Mouse (Mus musculus): Measurements from ENCODE around the gene Ccdc85b. TPM values are rescaled to one million over a fixed set of nuclear protein-coding genes. Genes with fewer than 3 reads are reported as not detected.
A peak's percentile ranks its signal among the peaks of the same experiment; 100 is the strongest.

Ccdc85b gene
- polyA plus RNA-seq, 1 experiment from 2014 or later: 5.0 TPM

DNA sequence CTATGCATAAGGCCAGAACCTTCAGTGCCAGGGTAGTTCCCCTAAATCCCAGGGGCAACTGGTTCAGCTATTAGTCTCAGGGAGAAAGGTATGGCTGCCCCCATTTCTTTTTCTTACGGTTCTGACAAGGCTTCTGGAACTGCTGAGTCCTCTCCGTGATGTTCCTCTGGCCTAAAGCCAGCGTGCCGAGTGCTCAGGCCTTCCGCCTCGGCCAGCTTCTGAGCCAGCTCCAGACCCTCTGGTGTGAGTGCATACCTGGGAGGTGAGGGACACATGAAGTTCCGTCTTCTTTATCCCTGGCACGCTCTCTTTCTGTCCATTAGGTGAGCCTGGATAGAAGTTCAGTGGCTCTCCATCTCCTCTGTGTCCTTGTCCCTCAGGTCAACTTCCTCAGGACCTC, 27.7 kb upstream of the Ccdc85b start:
- H3K27ac ChIP-seq (ENCODE audit: low read length): no peak overlapping the region
- WGBS: 87% methylated on average over 8 of the region's 8 CpGs
- H3K27me3 ChIP-seq (replicated peaks; ENCODE audit: control insufficient read depth, insufficient read depth, low read length): no peaks in the 10 kb centered on the region
- H3K4me1 ChIP-seq (ENCODE audit: control insufficient read depth, insufficient read depth, low read length): peaks cover 18% of the 10 kb centered on the region
- H3K4me3 ChIP-seq (ENCODE audit: low read length): no peak overlapping the region
- no peak for ATAC-seq
- H3K36me3 ChIP-seq (ENCODE audit: control insufficient read depth, insufficient read depth, low read length): peaks cover 7% of the 10 kb centered on the region
- no peaks in the 10 kb centered on the region for H3K9me3 ChIP-seq (ENCODE audit: control insufficient read depth, low read length)
- no peak overlapping the region for H3K9ac ChIP-seq (ENCODE audit: low read depth, low read length)
- no peak overlapping the region for H3K4me2 ChIP-seq (ENCODE audit: low read depth, low read length)

DNA sequence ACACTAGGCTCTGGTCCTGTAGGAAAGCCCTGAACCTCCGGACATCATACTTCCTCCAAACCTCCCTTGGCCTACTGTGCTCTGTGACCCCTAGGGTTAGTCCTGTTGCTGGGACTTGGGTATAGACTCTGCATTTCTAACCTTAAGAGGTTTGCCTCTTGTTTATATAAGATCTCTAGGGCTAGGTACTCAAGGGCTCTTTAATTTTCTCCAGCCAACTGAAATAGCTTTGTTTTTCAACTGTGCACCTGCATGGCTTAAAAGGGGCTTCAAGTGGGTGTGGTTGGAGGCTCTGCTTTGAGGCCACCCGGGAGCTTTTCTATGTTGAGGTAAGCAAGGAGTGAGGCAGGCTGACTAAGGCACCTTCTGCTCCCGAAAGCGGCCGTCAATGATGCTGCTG, 26.8 kb upstream of the Ccdc85b start:
- H3K27me3 ChIP-seq (replicated peaks; ENCODE audit: control insufficient read depth, insufficient read depth, low read length): no peaks in the 10 kb centered on the region
- peaks cover 14% of the 10 kb centered on the region; the same call in 1 of the 2 replicates for H3K4me1 ChIP-seq (ENCODE audit: control insufficient read depth, insufficient read depth, low read length)
- no peak overlapping the region for H3K4me2 ChIP-seq (ENCODE audit: low read depth, low read length)
- ATAC-seq: no peak
- H3K27ac ChIP-seq (ENCODE audit: low read length): no peak overlapping the region
- WGBS: 94% methylated on average over 5 of the region's 5 CpGs
- peaks cover 7% of the 10 kb centered on the region for H3K36me3 ChIP-seq (ENCODE audit: control insufficient read depth, insufficient read depth, low read length)
- no peaks in the 10 kb centered on the region for H3K9me3 ChIP-seq (ENCODE audit: control insufficient read depth, low read length)
- no peak overlapping the region for H3K9ac ChIP-seq (ENCODE audit: low read depth, low read length)
- H3K4me3 ChIP-seq (ENCODE audit: low read length): no peak overlapping the region

DNA sequence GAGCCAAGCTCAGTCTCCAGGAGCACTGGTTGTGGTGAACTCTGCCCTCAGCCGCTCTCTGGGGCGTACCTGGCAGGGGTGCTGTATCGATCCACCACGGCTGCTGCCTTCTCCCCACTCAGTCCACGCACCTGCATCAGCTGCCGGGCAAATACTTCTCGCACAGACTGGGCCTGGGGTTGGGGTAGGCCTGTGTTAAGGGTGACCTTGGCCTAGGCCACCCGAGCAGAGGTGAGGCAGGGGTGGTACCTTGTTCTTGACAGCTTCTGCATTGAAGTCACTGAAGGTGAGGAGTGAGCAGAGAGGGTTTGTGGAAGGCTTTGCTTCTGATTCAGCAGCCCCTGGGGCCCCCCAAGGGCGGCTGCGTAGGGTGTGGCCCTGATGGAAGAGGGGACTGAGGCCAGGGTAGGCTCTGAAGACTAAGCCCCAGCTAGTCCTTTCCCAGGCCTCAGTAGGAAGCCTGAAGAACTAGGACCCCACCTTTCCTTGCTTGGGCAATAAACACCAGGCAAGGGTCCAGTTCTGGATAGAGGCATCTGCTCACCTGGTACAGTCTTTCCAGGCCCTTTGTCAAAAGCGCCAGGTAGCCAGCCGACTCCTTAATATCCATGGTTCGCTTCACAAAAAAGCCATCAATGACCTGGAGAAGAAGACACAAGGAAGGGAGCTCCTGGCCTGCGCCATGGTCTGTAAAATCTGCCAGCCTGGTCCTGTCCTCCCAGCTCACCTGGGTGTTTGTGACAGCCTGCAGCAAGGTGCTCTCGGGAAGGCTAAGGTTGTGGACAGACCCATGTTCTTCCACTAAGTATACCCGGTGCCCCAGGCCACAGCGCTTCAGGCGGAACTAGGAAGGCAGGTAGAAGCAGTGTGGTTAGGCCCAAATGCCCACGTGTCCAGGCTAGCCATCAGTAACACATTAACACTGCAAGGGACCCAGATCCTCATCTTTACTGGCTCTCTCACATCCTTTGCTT, 26.0 kb upstream of the Ccdc85b start:
- Histone ChIP-seq H3K4me1 (ENCODE audit: control insufficient read depth, insufficient read depth, low read length) (peaks cover 14% of the 10 kb centered on the region; the same call in 1 of the 2 replicates), H3K9ac (ENCODE audit: low read depth, low read length) (no peak overlapping the region), H3K36me3 (ENCODE audit: control insufficient read depth, insufficient read depth, low read length) (peaks cover 7% of the 10 kb centered on the region), H3K27me3 (replicated peaks; ENCODE audit: control insufficient read depth, insufficient read depth, low read length) (no peaks in the 10 kb centered on the region), H3K4me2 (ENCODE audit: low read depth, low read length) (no peak overlapping the region), H3K4me3 (ENCODE audit: low read length) (no peak overlapping the region), H3K9me3 (ENCODE audit: control insufficient read depth, low read length) (no peaks in the 10 kb centered on the region), H3K27ac (ENCODE audit: low read length) (no peak overlapping the region)
- 90% methylated on average over 19 of the region's 19 CpGs for WGBS
- ATAC-seq: no peak

DNA sequence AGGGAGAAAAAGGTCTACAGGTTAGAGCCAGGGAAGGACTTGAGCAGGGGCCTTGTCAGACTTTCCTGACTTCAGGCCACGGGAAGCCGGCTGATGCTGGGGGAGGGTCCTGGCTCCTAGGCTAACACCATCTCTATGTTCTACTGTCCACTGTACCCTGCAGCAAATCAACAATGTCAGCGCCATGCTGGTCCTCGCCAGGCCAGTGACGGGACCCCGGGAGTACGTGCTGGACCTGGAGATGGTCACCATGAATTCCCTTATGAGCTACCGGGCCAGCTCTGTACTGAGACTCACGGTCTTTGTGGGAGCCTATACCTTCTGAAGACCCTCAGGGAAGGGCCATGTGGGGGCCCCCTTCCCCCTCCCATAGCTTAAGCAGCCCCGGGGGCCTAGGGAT, 23.7 kb upstream of the Ccdc85b start:
- Histone ChIP-seq H3K4me2 (ENCODE audit: low read depth, low read length) (no peak overlapping the region), H3K27me3 (replicated peaks; ENCODE audit: control insufficient read depth, insufficient read depth, low read length) (no peaks in the 10 kb centered on the region), H3K4me1 (ENCODE audit: control insufficient read depth, insufficient read depth, low read length) (peaks cover 3% of the 10 kb centered on the region; the same call in 1 of the 2 replicates), H3K27ac (ENCODE audit: low read length) (no peak overlapping the region), H3K4me3 (ENCODE audit: low read length) (no peak overlapping the region), H3K36me3 (ENCODE audit: control insufficient read depth, insufficient read depth, low read length) (peaks cover 7% of the 10 kb centered on the region), H3K9ac (ENCODE audit: low read depth, low read length) (no peak overlapping the region), H3K9me3 (ENCODE audit: control insufficient read depth, low read length) (no peaks in the 10 kb centered on the region)
- 91% methylated on average over 10 of the region's 10 CpGs for WGBS
- ATAC-seq: no peak

DNA sequence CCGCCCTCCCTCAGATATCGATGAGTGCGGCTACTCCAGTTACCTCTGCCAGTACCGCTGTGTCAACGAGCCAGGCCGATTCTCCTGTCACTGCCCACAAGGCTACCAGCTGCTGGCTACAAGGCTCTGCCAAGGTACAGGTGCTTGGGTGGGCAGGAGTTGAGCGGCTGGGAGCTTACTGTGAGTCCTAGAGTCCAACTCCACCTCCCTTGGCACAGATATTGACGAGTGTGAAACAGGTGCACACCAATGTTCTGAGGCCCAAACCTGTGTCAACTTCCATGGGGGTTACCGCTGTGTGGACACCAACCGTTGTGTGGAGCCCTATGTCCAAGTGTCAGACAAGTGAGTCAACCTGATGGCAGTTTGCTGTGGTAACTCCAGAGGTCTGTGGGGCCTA, 22.3 kb upstream of the Ccdc85b start:
- no peaks in the 10 kb centered on the region for H3K27me3 ChIP-seq (replicated peaks; ENCODE audit: control insufficient read depth, insufficient read depth, low read length)
- H3K4me2 ChIP-seq (ENCODE audit: low read depth, low read length): no peak overlapping the region
- no peak overlapping the region for H3K4me3 ChIP-seq (ENCODE audit: low read length)
- 91% methylated on average over 10 of the region's 10 CpGs for WGBS
- no peak overlapping the region for H3K9ac ChIP-seq (ENCODE audit: low read depth, low read length)
- no peaks in the 10 kb centered on the region for H3K9me3 ChIP-seq (ENCODE audit: control insufficient read depth, low read length)
- H3K4me1 ChIP-seq (ENCODE audit: control insufficient read depth, insufficient read depth, low read length): peaks cover 8% of the 10 kb centered on the region
- H3K27ac ChIP-seq (ENCODE audit: low read length): no peak overlapping the region
- ATAC-seq: no peak
- peaks cover 4% of the 10 kb centered on the region for H3K36me3 ChIP-seq (ENCODE audit: control insufficient read depth, insufficient read depth, low read length)

DNA sequence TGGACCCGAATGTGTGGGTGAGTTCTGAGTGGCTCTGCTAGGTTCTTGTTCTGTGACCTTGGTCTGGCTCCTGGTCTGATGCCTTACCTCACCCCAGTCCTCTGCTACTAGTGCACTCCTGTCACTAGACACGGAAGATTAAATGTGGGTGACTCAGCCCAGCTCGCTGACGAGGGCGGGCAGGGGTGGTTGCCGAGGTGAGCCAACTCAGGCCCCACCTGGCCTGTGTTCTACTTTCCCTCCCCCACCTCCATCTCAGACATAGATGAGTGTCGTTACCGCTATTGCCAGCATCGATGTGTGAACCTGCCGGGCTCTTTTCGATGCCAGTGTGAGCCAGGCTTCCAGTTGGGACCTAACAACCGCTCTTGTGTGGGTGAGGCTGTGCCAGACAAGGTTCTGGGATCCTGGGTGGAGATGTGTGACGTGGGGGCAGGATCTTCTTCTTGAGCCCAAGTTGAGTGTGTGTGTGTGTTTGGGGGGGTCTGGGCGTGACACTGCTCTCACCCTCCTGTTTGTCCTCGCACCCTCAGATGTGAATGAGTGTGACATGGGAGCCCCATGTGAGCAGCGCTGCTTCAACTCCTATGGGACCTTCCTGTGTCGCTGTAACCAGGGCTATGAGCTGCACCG, 20.1 kb upstream of the Ccdc85b start:
- ATAC-seq: no peak
- 88% methylated on average over 18 of the region's 18 CpGs for WGBS
- Histone ChIP-seq H3K27ac (ENCODE audit: low read length) (no peak overlapping the region), H3K4me2 (ENCODE audit: low read depth, low read length) (no peak overlapping the region), H3K9me3 (ENCODE audit: control insufficient read depth, low read length) (no peaks in the 10 kb centered on the region), H3K9ac (ENCODE audit: low read depth, low read length) (no peak overlapping the region), H3K4me3 (ENCODE audit: low read length) (no peak overlapping the region), H3K36me3 (ENCODE audit: control insufficient read depth, insufficient read depth, low read length) (peaks cover 2% of the 10 kb centered on the region; the same call in 1 of the 2 replicates), H3K4me1 (ENCODE audit: control insufficient read depth, insufficient read depth, low read length) (peaks cover 8% of the 10 kb centered on the region), H3K27me3 (replicated peaks; ENCODE audit: control insufficient read depth, insufficient read depth, low read length) (no peaks in the 10 kb centered on the region)

DNA sequence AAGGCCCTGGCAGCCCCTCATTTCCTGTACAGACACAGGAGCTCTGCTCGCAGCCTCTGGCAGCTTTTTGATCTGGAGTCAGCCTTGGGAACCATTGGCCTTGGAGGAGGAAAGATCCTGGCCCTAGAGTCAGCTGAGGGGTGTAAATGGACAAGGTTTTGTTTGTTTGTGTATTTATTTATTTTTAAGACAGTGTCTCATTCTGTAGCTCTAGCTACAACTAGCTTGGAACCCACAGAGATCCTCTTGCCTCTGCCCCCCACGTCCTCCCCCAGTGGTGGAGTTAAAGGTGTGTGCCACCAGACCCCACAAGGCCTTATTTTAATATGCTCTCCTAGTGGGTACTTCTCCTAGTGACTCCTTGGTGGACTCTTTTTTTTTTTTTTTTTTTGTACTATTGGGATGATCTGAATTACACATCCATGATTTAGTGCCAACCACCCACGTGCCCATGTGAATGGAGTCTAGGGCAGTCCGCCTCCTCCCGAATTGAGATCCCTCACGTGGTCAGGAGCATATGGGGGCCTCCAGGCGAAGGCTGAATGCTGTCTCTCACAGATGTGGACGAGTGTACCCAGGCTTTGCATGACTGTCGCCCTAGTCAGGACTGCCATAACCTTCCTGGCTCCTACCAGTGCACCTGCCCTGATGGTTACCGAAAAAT, 19.4 kb upstream of the Ccdc85b start:
- WGBS: 87% methylated on average over 10 of the region's 10 CpGs

DNA sequence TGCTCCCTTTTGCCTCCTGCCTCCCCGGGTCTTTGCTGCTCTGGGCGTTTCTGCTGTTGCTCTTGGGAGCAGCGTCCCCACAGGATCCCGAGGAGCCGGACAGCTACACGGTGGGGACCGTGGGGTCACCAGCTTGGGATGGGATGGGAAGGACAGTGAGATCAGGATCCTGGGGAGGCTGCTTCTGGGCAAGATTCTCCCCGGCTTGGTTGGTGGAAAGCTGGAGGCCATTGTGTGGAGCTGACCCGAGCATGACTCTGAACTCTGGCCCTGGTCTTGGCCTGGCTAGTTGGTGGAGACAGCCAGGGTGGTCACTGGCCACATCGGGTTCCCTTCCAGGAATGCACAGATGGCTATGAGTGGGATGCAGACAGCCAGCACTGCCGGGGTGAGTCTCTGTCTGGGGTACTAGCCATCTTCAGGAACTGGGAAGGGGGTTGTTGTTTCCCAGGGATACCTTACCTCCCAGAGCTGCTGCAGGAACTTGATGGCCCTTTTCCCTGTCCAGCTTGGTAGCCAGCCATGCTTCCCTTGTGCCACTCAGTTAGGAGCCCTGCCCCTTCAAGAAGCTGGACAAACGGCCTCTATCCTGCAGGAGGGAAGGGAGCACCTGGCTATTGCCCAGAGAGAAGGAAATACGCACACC, 17.5 kb upstream of the Ccdc85b start:
- WGBS: 20% methylated on average over 13 of the region's 13 CpGs

More for the DNA sequence above, 19.4 kb upstream of the Ccdc85b start:
- Histone ChIP-seq H3K36me3 (ENCODE audit: control insufficient read depth, insufficient read depth, low read length) (no peaks in the 10 kb centered on the region; the same call in 1 of the 2 replicates), H3K4me3 (ENCODE audit: low read length) (no peak overlapping the region), H3K9ac (ENCODE audit: low read depth, low read length) (peak overlapping the region; percentile 33; the same call in 1 of the 2 replicates), H3K4me1 (ENCODE audit: control insufficient read depth, insufficient read depth, low read length) (peaks cover 8% of the 10 kb centered on the region), H3K27me3 (replicated peaks; ENCODE audit: control insufficient read depth, insufficient read depth, low read length) (no peaks in the 10 kb centered on the region), H3K4me2 (ENCODE audit: low read depth, low read length) (no peak overlapping the region), H3K27ac (ENCODE audit: low read length) (no peak overlapping the region), H3K9me3 (ENCODE audit: control insufficient read depth, low read length) (no peaks in the 10 kb centered on the region)
- ATAC-seq: no peak

More for the DNA sequence above, 17.5 kb upstream of the Ccdc85b start:
- peak overlapping the region; percentile 80 for H3K9ac ChIP-seq (ENCODE audit: low read depth, low read length)
- H3K4me1 ChIP-seq (ENCODE audit: control insufficient read depth, insufficient read depth, low read length): peaks cover 8% of the 10 kb centered on the region
- ATAC-seq: no peak; the same call in 1 of the 2 replicates
- peak overlapping the region; percentile 88 for H3K27ac ChIP-seq (ENCODE audit: low read length)
- no peaks in the 10 kb centered on the region for H3K36me3 ChIP-seq (ENCODE audit: control insufficient read depth, insufficient read depth, low read length)
- no peaks in the 10 kb centered on the region for H3K27me3 ChIP-seq (replicated peaks; ENCODE audit: control insufficient read depth, insufficient read depth, low read length)
- no peaks in the 10 kb centered on the region for H3K9me3 ChIP-seq (ENCODE audit: control insufficient read depth, low read length)
- peak overlapping the region; percentile 62 for H3K4me3 ChIP-seq (ENCODE audit: low read length)
- H3K4me2 ChIP-seq (ENCODE audit: low read depth, low read length): peak overlapping the region; percentile 97

Measured in intestine, embryonic 16.5 days (tissue).